Mouse (Mus musculus) layer of hippocampus, adult 9-11 months (tissue): Measurements from ENCODE around the gene Wdr95.
A peak's percentile ranks its signal among the peaks of the same experiment; 100 is the strongest.

ENCODE experiments used
- DNase-seq: peaks from one replicate; pipeline ENCODE4 v3.0.0; 2022

Gene Wdr95

GRCm38 (mm10) chr5:149527999-149528729, at the start of gene Wdr95:
TSS of gene Wdr95 (plus strand) at chr5:149528679.
- peak; percentile 67 for DNase-seq

GRCm38 (mm10) chr5:149481920-149482319, 46.6 kb upstream of the Wdr95 start:
- peak; percentile 40 for DNase-seq

DNA sequence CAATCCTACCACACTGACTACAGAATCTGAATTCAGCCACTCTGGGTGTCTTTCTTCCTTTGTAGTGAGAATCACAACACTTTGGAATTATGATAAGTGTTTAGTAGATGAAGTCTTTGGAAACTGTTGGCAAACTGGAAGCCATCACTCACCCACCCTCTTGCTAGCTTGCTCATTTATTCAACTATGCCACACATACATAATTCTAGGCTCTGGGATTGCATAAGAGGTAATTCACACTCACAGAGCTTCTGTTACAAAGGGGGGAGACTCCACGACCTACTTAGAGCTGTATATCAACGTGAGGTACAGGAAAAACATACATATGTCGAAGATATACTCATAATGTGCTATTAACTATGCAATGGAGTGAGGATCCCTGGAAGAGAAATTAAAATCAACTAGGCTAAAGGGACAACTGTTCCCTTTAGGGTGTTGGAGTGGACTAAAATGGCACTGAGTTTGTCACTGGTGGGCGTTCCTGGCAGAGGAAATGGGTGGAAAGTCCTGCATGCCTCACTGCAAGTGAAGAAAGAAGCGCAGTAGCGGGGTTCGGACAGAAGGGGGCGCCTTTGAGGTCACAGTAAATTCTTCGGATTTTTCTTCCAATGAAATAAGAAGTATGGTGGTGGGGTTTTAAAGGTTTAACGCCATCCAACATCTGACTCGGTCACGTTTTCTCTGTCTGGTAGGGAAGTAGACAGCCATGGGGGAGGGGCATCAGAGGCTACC, 45.0 kb upstream of the Wdr95 start:
- no peak for DNase-seq

DNA sequence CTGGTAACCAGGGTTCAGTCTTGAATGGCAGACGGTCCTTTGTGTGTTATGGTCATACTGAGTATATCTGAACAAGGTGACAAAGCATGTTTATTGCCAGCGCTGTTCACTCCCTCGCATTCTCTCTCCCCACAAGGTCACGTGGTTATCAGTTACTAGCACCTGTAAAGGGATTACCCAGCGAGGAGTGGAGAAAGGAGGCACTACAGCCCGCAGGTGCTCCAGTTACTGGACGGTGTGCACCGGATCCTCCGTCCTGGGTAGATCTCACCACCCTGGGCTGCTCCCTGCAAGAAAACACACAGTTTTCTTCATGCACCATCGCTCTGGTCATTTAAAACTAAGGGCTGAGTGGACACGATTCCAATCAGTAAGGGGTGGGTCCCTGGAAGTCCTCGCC, 44.2 kb upstream of the Wdr95 start:
- no peak for DNase-seq

- DNase-seq: no peak
Measured at GRCm38 (mm10) chr5:149485447-149485846, 43.0 kb upstream of the Wdr95 start.

- no peak for DNase-seq
Measured at GRCm38 (mm10) chr5:149488360-149489021, 40.0 kb upstream of the Wdr95 start.

DNA sequence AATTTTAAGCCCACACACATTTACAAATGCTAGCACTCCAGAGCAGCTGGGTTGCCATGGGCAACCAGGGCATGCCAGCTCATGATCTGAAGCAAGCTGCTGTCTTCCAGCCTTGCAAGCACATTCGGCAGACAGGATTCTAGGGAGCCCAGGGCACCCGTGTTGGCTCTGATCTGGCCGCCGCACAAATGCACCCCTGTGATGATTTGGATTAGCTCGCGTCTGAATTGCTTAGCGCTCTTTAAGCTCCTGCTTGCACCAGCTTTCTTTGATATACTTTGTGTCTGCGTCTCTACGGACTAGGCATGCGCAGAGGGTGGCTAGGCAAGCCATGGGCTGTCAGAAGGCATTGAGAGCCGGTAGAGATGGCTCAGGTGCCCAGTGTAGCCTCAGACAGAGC, 39.3 kb upstream of the Wdr95 start:
- peak; percentile 93 for DNase-seq

DNA sequence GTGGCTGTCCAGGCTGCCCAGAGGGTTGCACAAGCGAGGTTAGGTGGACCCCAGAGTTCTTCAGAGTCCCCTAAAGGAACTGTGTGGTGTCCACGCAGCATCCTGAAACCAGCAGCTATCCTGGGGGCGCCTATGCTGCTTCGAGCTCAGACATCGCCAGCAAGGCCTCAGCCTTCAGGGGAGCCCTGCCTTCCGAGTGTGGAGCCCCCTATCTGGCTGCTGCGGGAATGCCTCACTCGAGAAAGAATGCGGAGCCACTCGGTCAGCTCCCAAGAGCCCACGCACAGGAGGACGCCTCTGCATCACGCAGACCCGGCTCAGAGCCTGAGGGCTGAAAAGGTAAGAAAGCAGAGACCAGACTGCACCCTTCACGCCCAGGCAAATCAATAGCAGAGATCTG, 38.2 kb upstream of the Wdr95 start:
- no peak for DNase-seq

DNA sequence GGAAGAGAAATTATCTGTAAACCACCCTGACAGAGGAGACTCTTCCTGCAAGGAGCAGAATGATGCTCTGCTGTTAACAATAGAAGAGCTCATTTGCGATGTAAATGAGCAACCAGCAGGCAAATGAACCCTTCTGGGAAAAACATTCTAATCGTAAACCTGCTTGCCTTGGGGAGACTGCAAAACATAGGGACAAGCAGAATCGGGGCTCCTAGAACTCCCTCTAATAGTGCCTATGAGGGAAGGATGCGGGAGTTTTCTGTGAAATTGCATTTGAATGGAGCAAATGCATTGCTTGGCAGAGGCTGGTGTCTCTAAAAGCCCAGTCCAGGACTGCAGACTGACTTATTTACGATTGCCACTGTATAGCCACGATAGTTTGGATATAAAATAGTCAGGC, 32.8 kb upstream of the Wdr95 start:
- DNase-seq: no peak

DNA sequence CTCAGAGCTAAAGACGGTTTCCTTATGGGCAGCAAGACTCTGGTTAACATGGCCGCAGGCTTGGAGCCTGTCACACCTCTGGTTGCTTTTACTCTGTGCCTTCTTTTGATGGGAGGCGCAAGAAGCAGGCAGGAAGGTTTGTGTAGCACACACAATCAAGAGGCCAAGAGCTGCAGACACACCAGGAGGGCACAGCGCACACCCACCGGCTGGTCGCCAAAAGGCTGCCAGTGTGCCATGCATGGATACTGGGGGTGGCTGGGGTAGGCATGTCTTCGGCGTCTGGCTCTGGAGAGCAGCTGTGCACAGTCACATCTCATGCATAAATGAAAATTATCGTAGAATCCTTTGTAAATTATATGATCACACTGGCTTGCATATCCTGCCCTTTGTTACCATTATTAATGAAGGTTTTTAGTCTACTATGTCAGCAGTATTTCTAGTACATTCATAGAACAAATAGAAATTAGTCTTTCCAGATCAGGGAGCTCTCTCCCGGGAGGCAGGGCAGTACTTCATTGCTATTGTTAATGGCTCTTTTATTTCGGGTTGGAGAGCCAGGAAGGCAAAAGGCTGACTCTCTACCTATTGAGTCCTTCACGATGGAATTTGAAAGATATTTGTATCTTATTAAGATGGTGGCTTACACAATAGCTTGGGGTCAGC, 31.9 kb upstream of the Wdr95 start:
- DNase-seq: no peak

DNA sequence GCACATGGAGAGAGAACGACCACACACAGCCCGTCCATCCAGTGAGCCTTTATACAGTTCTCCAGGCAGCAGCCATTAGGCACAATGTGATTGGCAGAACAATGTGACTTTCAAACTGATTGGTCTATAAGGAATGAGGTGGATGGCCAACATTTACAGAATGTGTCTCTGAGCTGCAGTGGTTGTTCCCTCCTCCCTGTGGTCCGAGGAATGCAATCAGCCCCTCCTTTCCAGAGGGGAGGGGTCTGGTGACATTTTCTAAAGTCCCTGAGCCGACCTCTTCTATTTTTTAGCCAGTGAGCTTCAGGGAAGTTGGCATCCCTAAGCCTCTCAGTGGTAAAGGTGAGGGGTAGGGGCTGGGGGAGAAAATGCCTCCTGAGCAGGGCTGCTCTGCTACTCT, 28.5 kb upstream of the Wdr95 start:
- DNase-seq: no peak

DNA sequence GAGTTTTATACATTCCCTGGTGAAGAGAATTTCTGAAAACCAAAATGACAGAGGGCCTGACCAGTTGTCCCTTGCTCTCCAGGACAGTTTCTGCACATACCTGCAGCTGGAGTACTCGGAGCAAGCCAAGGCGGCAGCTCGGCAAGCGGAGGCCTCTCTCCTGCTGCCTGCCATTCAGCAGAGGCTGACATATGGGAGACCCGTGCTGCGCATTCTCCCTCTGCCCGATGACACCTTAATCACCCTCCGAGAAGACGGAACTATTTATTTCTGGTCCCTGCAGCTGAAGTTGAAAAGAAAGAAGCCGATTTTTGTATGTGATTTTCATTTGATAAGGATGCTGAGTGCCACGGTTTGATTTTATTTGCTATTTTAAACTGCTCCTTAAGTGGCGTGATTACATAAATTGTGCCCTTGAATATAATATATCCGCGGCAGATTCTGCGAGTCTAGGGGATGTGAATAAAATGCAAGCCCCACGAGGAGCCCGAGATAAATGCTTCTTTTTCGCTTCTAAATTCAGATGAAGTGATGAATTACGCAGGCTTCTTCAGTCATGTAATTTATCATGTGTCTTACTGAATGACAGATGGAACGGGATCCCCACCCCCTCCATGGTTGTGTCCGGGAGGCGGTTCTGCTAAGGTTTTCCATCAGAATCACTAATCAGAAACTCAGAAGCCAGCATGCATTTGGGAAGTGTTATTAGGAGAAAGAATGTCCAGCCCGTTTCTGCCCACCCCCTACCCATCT, 24.9 kb upstream of the Wdr95 start:
- DNase-seq: peak; percentile 64

- no peak for DNase-seq
Measured at GRCm38 (mm10) chr5:149504985-149505384, 23.5 kb upstream of the Wdr95 start.

GRCm38 (mm10) chr5:149506033-149506432, 22.4 kb upstream of the Wdr95 start:
- DNase-seq: no peak

DNA sequence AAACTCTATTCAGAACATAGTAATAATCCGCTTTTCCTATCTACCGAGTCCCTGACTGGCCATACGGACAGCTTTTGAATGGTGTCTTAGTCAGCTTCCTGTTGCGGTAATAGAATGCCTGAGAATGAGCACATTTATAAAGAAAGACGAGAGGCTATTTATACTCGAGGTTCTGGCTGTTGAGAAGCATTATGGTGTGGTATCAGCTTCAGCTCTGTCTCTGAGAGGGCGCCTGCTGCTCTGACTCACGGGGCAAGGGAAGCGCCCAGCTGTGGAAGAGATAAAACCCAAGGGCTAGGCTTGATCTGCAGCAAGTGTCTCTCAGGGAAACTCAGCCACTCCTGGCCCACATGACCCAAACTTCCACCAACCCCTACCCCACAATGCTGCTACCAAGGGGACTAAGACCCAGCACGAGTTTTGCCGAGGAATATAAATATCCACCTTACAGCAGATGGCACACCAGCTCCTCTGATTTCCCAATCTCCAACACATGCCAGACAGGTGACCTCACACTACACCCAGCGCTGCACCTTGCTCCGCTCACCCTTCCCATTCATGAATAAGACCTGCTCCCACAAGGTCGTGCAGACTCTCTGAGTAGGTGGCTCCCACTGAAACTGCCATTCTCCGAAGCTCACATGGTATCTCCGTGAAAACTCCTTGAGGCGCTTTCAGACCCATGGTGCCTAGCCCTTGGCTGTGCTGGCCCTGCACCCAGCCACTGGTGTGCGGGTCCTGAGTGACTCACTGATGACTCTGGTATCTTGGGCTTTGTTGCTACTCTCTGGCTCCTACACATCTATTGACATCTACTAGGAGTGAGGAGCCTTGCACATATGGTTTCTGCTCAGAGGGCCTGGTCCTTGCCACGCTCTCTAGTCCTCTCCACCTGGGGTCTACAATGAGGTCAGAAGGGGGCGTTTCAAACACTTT, 20.1 kb upstream of the Wdr95 start:
- DNase-seq: no peak

DNA sequence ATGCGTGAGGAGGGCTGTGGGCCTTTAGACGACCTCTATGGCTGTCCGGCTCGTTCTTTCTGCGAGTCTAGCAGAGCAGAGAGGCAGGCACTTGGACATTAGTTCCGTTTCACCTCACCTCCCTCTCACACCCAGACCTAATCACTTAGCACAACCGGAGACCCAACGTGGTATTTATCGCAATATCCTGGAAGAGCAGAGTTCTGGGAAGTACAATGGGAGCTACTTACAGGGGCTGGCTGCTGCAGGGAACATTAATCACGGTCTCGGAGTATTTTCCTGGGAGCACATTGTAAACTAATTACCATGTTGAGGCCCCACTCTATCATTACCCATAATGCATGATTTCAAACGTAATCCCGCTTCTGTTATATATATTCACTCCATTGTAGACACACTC, 18.2 kb upstream of the Wdr95 start:
- DNase-seq: no peak

- no peak for DNase-seq
Measured at GRCm38 (mm10) chr5:149512695-149513094, 15.8 kb upstream of the Wdr95 start.

- DNase-seq: no peak
Measured at GRCm38 (mm10) chr5:149513438-149514086, 14.9 kb upstream of the Wdr95 start.

GRCm38 (mm10) chr5:149514087-149514671, 14.3 kb upstream of the Wdr95 start:
- no peak for DNase-seq

DNA sequence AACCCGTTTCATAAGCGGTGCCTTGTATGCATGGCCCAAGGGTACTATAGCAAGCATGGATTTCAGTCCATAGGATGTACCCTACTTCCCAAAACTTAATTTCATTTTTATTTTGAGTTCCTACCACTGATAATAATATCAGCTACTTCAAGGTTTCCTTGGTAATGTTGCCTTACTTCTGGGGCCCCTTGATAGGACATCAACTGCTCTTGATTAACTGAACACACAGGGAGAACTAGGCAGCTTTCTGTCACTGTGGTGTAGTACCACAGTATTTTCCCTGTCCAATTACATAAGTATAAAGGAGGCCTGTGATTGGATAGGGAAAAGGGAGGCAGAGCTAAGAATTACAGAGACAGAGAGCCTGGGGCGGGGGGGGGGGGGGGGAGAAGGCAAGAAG, 13.6 kb upstream of the Wdr95 start:
- no peak for DNase-seq

GRCm38 (mm10) chr5:149517116-149517515, 11.4 kb upstream of the Wdr95 start:
- DNase-seq: no peak
